Mouse (Mus musculus): Measurements from ENCODE around the gene Lmntd2. TPM values are rescaled to one million over a fixed set of nuclear protein-coding genes. Genes with fewer than 3 reads are reported as not detected.

Gene Lmntd2
- polyA plus RNA-seq, 1 experiment from 2014 or later = 3.7 TPM

GRCm38 (mm10) chr7:141173323-141173850 lies 40.5 kb downstream of the Lmntd2 start:
- WGBS = 93% methylated on average over 5 of the region's 5 CpGs
- peak overlapping the region; percentile 54 for H3K4me3 ChIP-seq (replicated peaks)
- no peak overlapping the region for H3K27ac ChIP-seq
- peaks cover 14% of the 10 kb centered on the region for H3K4me1 ChIP-seq
- H3K9me3 ChIP-seq = no peaks in the 10 kb centered on the region
- 0 out of 2 replicates have a peak, but pooled peaks cover 3% of the 10 kb centered on the region for H3K27me3 ChIP-seq
- no peaks in the 10 kb centered on the region for H3K36me3 ChIP-seq (replicated peaks)
- H3K4me2 ChIP-seq = peak overlapping the region; percentile 62
- ATAC-seq (ENCODE audit: low FRiP score) = no peak
- no peak overlapping the region; the same call in 1 of the 2 replicates for H3K9ac ChIP-seq

GRCm38 (mm10) chr7:141172116-141173006 lies 41.5 kb downstream of the Lmntd2 start, which contains the start of gene Rnh1:
Gene Rnh1 (minus strand): TSS chr7:141172857.
- Histone ChIP-seq H3K27ac (peak within 1 kb of the TSS; percentile 93), H3K4me1 (peaks cover 22% of the 10 kb centered on the region), H3K4me2 (peak within 1 kb of the TSS; percentile 62), H3K27me3 (0 out of 2 replicates have a peak, but pooled peaks cover 7% of the 10 kb centered on the region), H3K9me3 (no peaks in the 10 kb centered on the region), H3K4me3 (replicated peaks) (peak within 1 kb of the TSS; percentile 54), H3K36me3 (replicated peaks) (no peaks in the 10 kb centered on the region), H3K9ac (peak within 1 kb of the TSS; percentile 69)
- ATAC-seq (ENCODE audit: low FRiP score) = peak; percentile 98
- WGBS = 3% methylated on average over 55 of the region's 55 CpGs

- no peak for ATAC-seq (ENCODE audit: low FRiP score)
- peaks cover 22% of the 10 kb centered on the region for H3K4me1 ChIP-seq
- H3K36me3 ChIP-seq (replicated peaks) = 0 out of 2 replicates have a peak, but pooled peaks cover 6% of the 10 kb centered on the region
- no peak overlapping the region for H3K27ac ChIP-seq
- H3K4me2 ChIP-seq = no peak overlapping the region
- 0 out of 2 replicates have a peak, but pooled peaks cover 7% of the 10 kb centered on the region for H3K27me3 ChIP-seq
- no peak overlapping the region for H3K4me3 ChIP-seq (replicated peaks)
- no peaks in the 10 kb centered on the region for H3K9me3 ChIP-seq
- H3K9ac ChIP-seq = no peak overlapping the region
These were observed 44.0 kb downstream of the Lmntd2 start for GRCm38 (mm10) chr7:141169866-141170265.

- Histone ChIP-seq H3K36me3 (replicated peaks) (0 out of 2 replicates have a peak, but pooled peaks cover 6% of the 10 kb centered on the region), H3K4me2 (no peak overlapping the region), H3K27me3 (0 out of 2 replicates have a peak, but pooled peaks cover 7% of the 10 kb centered on the region), H3K4me1 (peaks cover 22% of the 10 kb centered on the region), H3K9me3 (no peaks in the 10 kb centered on the region), H3K4me3 (replicated peaks) (no peak overlapping the region), H3K9ac (no peak overlapping the region), H3K27ac (no peak overlapping the region)
- 79% methylated on average over 1 of the region's 1 CpGs for WGBS
- ATAC-seq (ENCODE audit: low FRiP score) = no peak
These were observed 44.6 kb downstream of the Lmntd2 start for GRCm38 (mm10) chr7:141169300-141169699.

- peak overlapping the region; percentile 51; the same call in 1 of the 2 replicates for H3K9ac ChIP-seq
- H3K27ac ChIP-seq = 0 out of 2 replicates have a peak overlapping the region, but pooled peaks have one; percentile 36
- H3K36me3 ChIP-seq (replicated peaks) = peaks cover 13% of the 10 kb centered on the region; the same call in 1 of the 2 replicates
- peaks cover 22% of the 10 kb centered on the region for H3K4me1 ChIP-seq
- ATAC-seq (ENCODE audit: low FRiP score) = no peak
- H3K9me3 ChIP-seq = no peaks in the 10 kb centered on the region
- peak overlapping the region; percentile 57 for H3K4me2 ChIP-seq
- H3K27me3 ChIP-seq = 0 out of 2 replicates have a peak, but pooled peaks cover 7% of the 10 kb centered on the region
- WGBS = 4% methylated on average over 22 of the region's 22 CpGs
- H3K4me3 ChIP-seq (replicated peaks) = peak overlapping the region; percentile 39
These were observed 45.3 kb downstream of the Lmntd2 start for GRCm38 (mm10) chr7:141168518-141168953.

GRCm38 (mm10) chr7:141167901-141168517 lies 45.9 kb downstream of the Lmntd2 start:
- ATAC-seq (ENCODE audit: low FRiP score) = no peak
- 0 out of 2 replicates have a peak overlapping the region, but pooled peaks have one; percentile 36 for H3K27ac ChIP-seq
- 16% methylated on average over 7 of the region's 7 CpGs for WGBS

GRCm38 (mm10) chr7:141164850-141165249 lies 49.0 kb downstream of the Lmntd2 start:
- no peak for ATAC-seq (ENCODE audit: low FRiP score)
- Histone ChIP-seq H3K27me3 (0 out of 2 replicates have a peak, but pooled peaks cover 6% of the 10 kb centered on the region), H3K36me3 (replicated peaks) (peaks cover 45% of the 10 kb centered on the region), H3K4me1 (peaks cover 15% of the 10 kb centered on the region), H3K9ac (no peak overlapping the region), H3K4me3 (replicated peaks) (no peak overlapping the region), H3K4me2 (no peak overlapping the region), H3K27ac (no peak overlapping the region), H3K9me3 (no peaks in the 10 kb centered on the region)
- WGBS = 94% methylated on average over 6 of the region's 6 CpGs

More at GRCm38 (mm10) chr7:141167901-141168517, 45.9 kb downstream of the Lmntd2 start:
- Histone ChIP-seq H3K4me3 (replicated peaks) (peak overlapping the region; percentile 39), H3K9me3 (no peaks in the 10 kb centered on the region), H3K36me3 (replicated peaks) (peaks cover 17% of the 10 kb centered on the region), H3K4me2 (peak overlapping the region; percentile 57), H3K4me1 (peaks cover 18% of the 10 kb centered on the region), H3K27me3 (0 out of 2 replicates have a peak, but pooled peaks cover 7% of the 10 kb centered on the region), H3K9ac (peak overlapping the region; percentile 51)

GRCm38 (mm10) chr7:141164397-141164796 lies 49.5 kb downstream of the Lmntd2 start:
- Histone ChIP-seq H3K4me1 (peaks cover 15% of the 10 kb centered on the region), H3K36me3 (replicated peaks) (peaks cover 45% of the 10 kb centered on the region), H3K4me3 (replicated peaks) (no peak overlapping the region), H3K4me2 (no peak overlapping the region), H3K9ac (no peak overlapping the region), H3K27me3 (0 out of 2 replicates have a peak, but pooled peaks cover 4% of the 10 kb centered on the region), H3K27ac (no peak overlapping the region), H3K9me3 (no peaks in the 10 kb centered on the region)
- 96% methylated on average over 7 of the region's 7 CpGs for WGBS
- no peak for ATAC-seq (ENCODE audit: low FRiP score)

MicroRNA genes within 50 kb of the gene (microRNA counts, 519-probe panel; counts per million panel counts)
- 5,292 counts per million, percentile 74 among the panel's probes with 10 or more counts for microRNA mmu-miR-210

Small RNAs within 50 kb of the gene (microRNA-seq; reads per million reads assigned to microRNA genes)
- 799 reads per million, percentile 75 among the genes with 10 or more reads in this experiment for gene Mir210

Other genes with a start within 250 kb of the Lmntd2 start
- gene Ifitm1, start 246.9 kb downstream of the Lmntd2 start, polyA plus RNA-seq (2016; fragmentation: Nextera tagmentation; extraction: Ambion mirVana) = 5.8 and 6.2 TPM in 2 replicates
- gene Ifitm3, start 203.3 kb downstream of the Lmntd2 start, polyA plus RNA-seq (2016; fragmentation: Nextera tagmentation; extraction: Ambion mirVana) = 11.6 and 13.0 TPM in 2 replicates
- gene Ifitm6, start 196.2 kb downstream of the Lmntd2 start, polyA plus RNA-seq (2016; fragmentation: Nextera tagmentation; extraction: Ambion mirVana) = not detected in 2 replicates
- gene Gm17387, start 184.9 kb downstream of the Lmntd2 start, polyA plus RNA-seq (2016; fragmentation: Nextera tagmentation; extraction: Ambion mirVana) = not detected in 2 replicates
- gene B4galnt4, start 153.0 kb downstream of the Lmntd2 start, polyA plus RNA-seq (2016; fragmentation: Nextera tagmentation; extraction: Ambion mirVana) = 40.7 and 43.6 TPM in 2 replicates
- gene Pkp3, start 135.9 kb downstream of the Lmntd2 start, polyA plus RNA-seq (2016; fragmentation: Nextera tagmentation; extraction: Ambion mirVana) = 1.3 and 1.5 TPM in 2 replicates
- gene Sigirr, start 113.5 kb downstream of the Lmntd2 start, polyA plus RNA-seq (2016; fragmentation: Nextera tagmentation; extraction: Ambion mirVana) = 1.3 and 1.5 TPM in 2 replicates
- gene Ano9, start 96.3 kb downstream of the Lmntd2 start, polyA plus RNA-seq (2016; fragmentation: Nextera tagmentation; extraction: Ambion mirVana) = 0.31 and 0.37 TPM in 2 replicates
- gene Ptdss2, start 91.7 kb downstream of the Lmntd2 start, polyA plus RNA-seq (2016; fragmentation: Nextera tagmentation; extraction: Ambion mirVana) = 63.5 and 64.9 TPM in 2 replicates
- gene Rnh1, start 41.2 kb downstream of the Lmntd2 start, polyA plus RNA-seq (2016; fragmentation: Nextera tagmentation; extraction: Ambion mirVana) = 47.2 and 49.7 TPM in 2 replicates
- 79.1 and 89.4 TPM in 2 replicates for gene Hras, start 20.1 kb downstream of the Lmntd2 start, polyA plus RNA-seq (2016; fragmentation: Nextera tagmentation; extraction: Ambion mirVana)
- 14.2 and 16.0 TPM in 2 replicates for gene Lrrc56, start 19.9 kb downstream of the Lmntd2 start, polyA plus RNA-seq (2016; fragmentation: Nextera tagmentation; extraction: Ambion mirVana)
- gene Rassf7, start 1.8 kb upstream of the Lmntd2 start, polyA plus RNA-seq (2016; fragmentation: Nextera tagmentation; extraction: Ambion mirVana) = 35.4 and 38.5 TPM in 2 replicates
- 106 and 107 TPM in 2 replicates for gene Phrf1, start 14.7 kb upstream of the Lmntd2 start, polyA plus RNA-seq (2016; fragmentation: Nextera tagmentation; extraction: Ambion mirVana)
- 0.69 and 0.83 TPM in 2 replicates for gene Irf7, start 52.4 kb upstream of the Lmntd2 start, polyA plus RNA-seq (2016; fragmentation: Nextera tagmentation; extraction: Ambion mirVana)
- gene Cdhr5, start 62.7 kb upstream of the Lmntd2 start, polyA plus RNA-seq (2016; fragmentation: Nextera tagmentation; extraction: Ambion mirVana) = not detected in 2 replicates
- 0.70 TPM in 1 of 2 replicates, not detected in the other for gene Sct, start 65.1 kb upstream of the Lmntd2 start, polyA plus RNA-seq (2016; fragmentation: Nextera tagmentation; extraction: Ambion mirVana)
- 0.38 and 0.60 TPM in 2 replicates for gene Drd4, start 77.9 kb upstream of the Lmntd2 start, polyA plus RNA-seq (2016; fragmentation: Nextera tagmentation; extraction: Ambion mirVana)
- gene Deaf1, start 113.6 kb upstream of the Lmntd2 start, polyA plus RNA-seq (2016; fragmentation: Nextera tagmentation; extraction: Ambion mirVana) = 74.0 and 78.4 TPM in 2 replicates
- gene Tmem80, start 113.7 kb upstream of the Lmntd2 start, polyA plus RNA-seq (2016; fragmentation: Nextera tagmentation; extraction: Ambion mirVana) = 59.9 and 63.6 TPM in 2 replicates
- gene Eps8l2, start 124.8 kb upstream of the Lmntd2 start, polyA plus RNA-seq (2016; fragmentation: Nextera tagmentation; extraction: Ambion mirVana) = 1.2 and 1.7 TPM in 2 replicates
- 397 and 407 TPM in 2 replicates for gene Taldo1, start 178.1 kb upstream of the Lmntd2 start, polyA plus RNA-seq (2016; fragmentation: Nextera tagmentation; extraction: Ambion mirVana)
- 47.0 and 50.0 TPM in 2 replicates for gene Gatd1, start 200.1 kb upstream of the Lmntd2 start, polyA plus RNA-seq (2016; fragmentation: Nextera tagmentation; extraction: Ambion mirVana)
- 20.5 and 22.5 TPM in 2 replicates for gene Cend1, start 215.4 kb upstream of the Lmntd2 start, polyA plus RNA-seq (2016; fragmentation: Nextera tagmentation; extraction: Ambion mirVana)
- gene Slc25a22, start 223.8 kb upstream of the Lmntd2 start, polyA plus RNA-seq (2016; fragmentation: Nextera tagmentation; extraction: Ambion mirVana) = 57.4 and 60.9 TPM in 2 replicates
- gene Pidd1, start 229.9 kb upstream of the Lmntd2 start, polyA plus RNA-seq (2016; fragmentation: Nextera tagmentation; extraction: Ambion mirVana) = 16.9 and 18.8 TPM in 2 replicates
- gene Rplp2, start 233.3 kb upstream of the Lmntd2 start, polyA plus RNA-seq (2016; fragmentation: Nextera tagmentation; extraction: Ambion mirVana) = 950 and 986 TPM in 2 replicates
- gene Pnpla2, start 241.1 kb upstream of the Lmntd2 start, polyA plus RNA-seq (2016; fragmentation: Nextera tagmentation; extraction: Ambion mirVana) = 16.2 and 18.3 TPM in 2 replicates
- gene Cracr2b, start 247.0 kb upstream of the Lmntd2 start, polyA plus RNA-seq (2016; fragmentation: Nextera tagmentation; extraction: Ambion mirVana) = 4.0 and 4.3 TPM in 2 replicates